In genomic region chr13:102994098-102994497, GRCm38 (mm10) we compare ENCODE assay signal across 12 mouse cellular contexts.
DNase-seq lines count a peak whose midpoint lies in the region; TF ChIP-seq lines count a peak whose summit lies in the region.
"Had no signal": no experiment of that assay in that cellular context is flagged by ENCODE, and none has a peak within 500 bp of the region (broad histone marks: within the 10 kb centered on the region; RNA-seq: fewer than 3 reads in every experiment).

No protein-coding gene starts in this region.

- intact Hi-C loops in left cerebral cortex, postnatal 4 days (cut with DNase I): no loop called here
- intact Hi-C loops in heart, postnatal 10 days (cut with DNase I): no loop called here

- no peak for TF ChIP-seq CTCF in brain, embryonic 14.5 days (IDR thresholded peaks at IDR 0.05; ENCODE audit: borderline replicate concordance, extremely low read depth, insufficient read depth, insufficient read length)

- no peak for TF ChIP-seq POLR2A in brain, embryonic 14.5 days (IDR thresholded peaks at IDR 0.05; ENCODE audit: borderline replicate concordance, extremely low read depth, insufficient read depth, insufficient read length, poor library complexity, severe bottlenecking)

- peak; percentile 11 to 19 for DNase-seq in cerebellum, postnatal 14 days
- DNase-seq in cerebellum, adult 9-11 months: no peak
- peak; percentile 21 for DNase-seq in left cerebral cortex, postnatal 4 days
- DNase-seq in left cerebral cortex, adult 9 months (ENCODE audit: low spot score in 2 of 2): no peak
- DNase-seq in brain, embryonic 14.5 days (ENCODE audit: low read depth): peak; percentile 17
- peak; percentile 60 to 61 for DNase-seq in heart, postnatal 10 days
- no peak for DNase-seq in kidney, postnatal 14 days
- DNase-seq: cerebellum, adult 18-20 months; forebrain, postnatal 0 days; gastrocnemius, postnatal 25 days; right cerebral cortex, postnatal 25 days; thymus, postnatal 25 days had no signal

Comparison
In these comparisons a context has a peak if more than half of its experiments do, and no peak if none do; other contexts are left out.
1. DNase-seq: peak in cerebellum, postnatal 14 days (2 of 2), left cerebral cortex, postnatal 4 days (single experiment), brain, embryonic 14.5 days (single experiment) and heart, postnatal 10 days (2 of 2); none in cerebellum, adult 9-11 months (single experiment), left cerebral cortex, adult 9 months (0 of 2) and kidney, postnatal 14 days (single experiment).